Mouse (Mus musculus) ES-Bruce4 (cell line): Measurements from ENCODE around the gene Ldhb.

ENCODE experiments used
- CTCF ChIP-seq: IDR thresholded peaks from one replicate; pipeline ENCODE4 v1.8.1; 2011; ENCODE audit warnings: low read depth, low read length
- EP300 ChIP-seq: IDR thresholded peaks from 2 replicates; pipeline ENCODE4 v1.6.1; 2011; ENCODE audit warnings: low read depth, low read length; ENCODE audit not compliant: insufficient read depth
- POLR2A ChIP-seq: IDR thresholded peaks from one replicate; pipeline ENCODE4 v1.8.1; 2011; ENCODE audit warnings: low read length; ENCODE audit not compliant: insufficient read depth

- TF ChIP-seq CTCF = no peak
- no peak for TF ChIP-seq POLR2A
- no peak for TF ChIP-seq EP300
Observed at GRCm38 (mm10) chr6:142533412-142533811, 25.7 kb upstream of the Ldhb start.
